Mouse (Mus musculus) midbrain, postnatal 0 days (tissue): ENCODE measurements around the gene Zfand3. TPM values are rescaled to one million over a fixed set of nuclear protein-coding genes. Genes with fewer than 3 reads are reported as not detected.

Experiments
- ATAC-seq: fragments of 200-750 bp; cut with Nextera tagmentation; 2 replicates; pipeline ENCODE4 v1.8.0; 2017; ENCODE audit warnings: moderate number of reproducible peaks, mild to moderate bottlenecking, moderate TSS enrichment, moderate library complexity; ENCODE audit not compliant: low FRiP score
- DNase-seq: peaks from one replicate; pipeline ENCODE4 v3.0.0-alpha.2; 2015; ENCODE audit warnings: low spot score
- H3K27ac ChIP-seq: fragments of 300-500 bp; sonication (generic); 2 replicates; pipeline ENCODE4 v1.5.1; 2014; ENCODE audit warnings: low read depth, mild to moderate bottlenecking, low read length, mixed read lengths
- H3K27me3 ChIP-seq: fragments of 300-500 bp; sonication (generic); 2 replicates; pipeline ENCODE4 v1.6.1; 2014; ENCODE audit warnings: low read length, control low read depth, mixed read lengths; ENCODE audit not compliant: insufficient read depth
- H3K36me3 ChIP-seq: fragments of 300-500 bp; sonication (generic); 2 replicates; pipeline ENCODE4 v1.6.1; 2014; ENCODE audit warnings: low read length, control low read depth, mixed read lengths; ENCODE audit not compliant: insufficient read depth
- H3K4me1 ChIP-seq: fragments of 300-500 bp; sonication (generic); 2 replicates; pipeline ENCODE4 v1.6.1; 2014; ENCODE audit warnings: mild to moderate bottlenecking, control low read depth, antibody characterized with exemption, low read length, mixed read lengths; ENCODE audit not compliant: insufficient read depth
- H3K4me2 ChIP-seq: fragments of 300-500 bp; sonication (generic); 2 replicates; pipeline ENCODE4 v1.6.1; 2014; ENCODE audit warnings: low read depth, mild to moderate bottlenecking, low read length, mixed read lengths; ENCODE audit not compliant: poor library complexity, severe bottlenecking
- H3K4me3 ChIP-seq: fragments of 300-500 bp; sonication (generic); 2 replicates; pipeline ENCODE4 v1.5.1; 2014; ENCODE audit warnings: low read depth, mild to moderate bottlenecking, low read length, moderate library complexity
- H3K9ac ChIP-seq: fragments of 300-500 bp; sonication (generic); replicated peaks from 2 replicates; pipeline ENCODE4 v1.6.1; 2014; ENCODE audit warnings: mild to moderate bottlenecking, low read length, moderate library complexity, mixed read lengths; ENCODE audit not compliant: poor library complexity, severe bottlenecking
- H3K9me3 ChIP-seq: fragments of 300-500 bp; sonication (generic); 2 replicates; pipeline ENCODE4 v1.6.1; 2016; ENCODE audit warnings: low read length, control low read depth
- CTCF ChIP-seq: IDR thresholded peaks from 2 replicates; pipeline ENCODE4 v1.5.1; 2016; ENCODE audit warnings: antibody characterized with exemption, mild to moderate bottlenecking
- WGBS: fragments of 180-500 bp; shearing (Covaris S2); extraction: QIAGEN DNeasy Blood & Tissue Kit; methylation state at CpG from one replicate; pipeline ENCODE4 v1.1.7; 2014; 5-methylcytosine and 5-hydroxymethylcytosine counted together
- polyA plus RNA-seq: library from polyadenylated mRNA; unstranded; fragments of >200 nt; fragmentation: Nextera tagmentation; extraction: Ambion mirVana; gene quantifications from 2 replicates; pipeline ENCODE4 v1.2.1, GENCODE M21; 2015
- total RNA-seq: library from RNA; depleted of rRNA; stranded (reverse); fragments of >200 nt; gene quantifications from 2 replicates; pipeline ENCODE4 v1.2.3, GENCODE M21; 2014

Zfand3 gene
- total and polyA plus RNA-seq, 2 experiments from 2014 or later: 41.3 to 72.2 TPM

DNA sequence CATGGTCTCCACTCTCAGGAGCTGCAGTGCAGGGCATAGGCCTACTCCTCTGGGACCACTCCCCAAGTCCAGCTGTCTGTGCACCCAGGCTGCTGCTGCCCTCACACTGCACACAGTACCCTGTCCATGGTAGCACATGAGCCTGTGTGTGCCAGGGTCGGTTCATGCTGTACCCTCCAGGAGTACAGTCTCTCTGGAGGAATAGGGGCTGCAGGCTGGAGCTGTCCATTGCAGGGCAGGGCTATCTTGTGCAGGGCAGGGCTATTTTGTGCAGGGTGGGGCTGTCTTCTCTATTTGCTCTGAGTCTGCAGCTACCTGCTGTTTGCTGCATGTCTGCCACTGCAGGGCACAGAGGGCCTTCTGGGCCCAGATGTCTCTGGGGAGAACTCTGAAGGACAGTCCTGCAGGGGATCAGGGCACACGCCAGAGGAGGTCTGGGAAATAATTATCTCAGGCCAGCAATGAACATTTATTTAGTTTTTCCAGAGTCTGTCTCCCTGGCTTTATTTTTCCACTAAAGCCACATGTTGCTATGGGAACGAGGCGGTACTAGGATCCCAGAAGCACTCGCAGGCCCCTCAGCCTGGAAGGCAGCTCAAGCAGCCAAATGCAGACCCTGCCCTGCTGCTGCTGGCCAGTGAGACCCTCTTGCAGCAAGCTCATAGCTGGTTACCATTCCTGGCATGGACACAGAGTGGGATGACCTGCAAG, 220.7 kb downstream of the Zfand3 start:
- H3K9me3 ChIP-seq: no peaks in the 10 kb centered on the region
- H3K9ac ChIP-seq: no peak overlapping the region
- ATAC-seq: 0 out of 2 replicates have a peak, but pooled peaks have one; percentile 31
- H3K27me3 ChIP-seq: no peaks in the 10 kb centered on the region
- H3K36me3 ChIP-seq: no peaks in the 10 kb centered on the region
- peak; percentile 55 for DNase-seq
- H3K4me2 ChIP-seq: no peak overlapping the region
- H3K4me3 ChIP-seq: no peak overlapping the region
- 28% methylated on average over 5 of the region's 5 CpGs for WGBS
- peaks cover 17% of the 10 kb centered on the region for H3K4me1 ChIP-seq
- no peak for TF ChIP-seq CTCF
- no peak overlapping the region for H3K27ac ChIP-seq

DNA sequence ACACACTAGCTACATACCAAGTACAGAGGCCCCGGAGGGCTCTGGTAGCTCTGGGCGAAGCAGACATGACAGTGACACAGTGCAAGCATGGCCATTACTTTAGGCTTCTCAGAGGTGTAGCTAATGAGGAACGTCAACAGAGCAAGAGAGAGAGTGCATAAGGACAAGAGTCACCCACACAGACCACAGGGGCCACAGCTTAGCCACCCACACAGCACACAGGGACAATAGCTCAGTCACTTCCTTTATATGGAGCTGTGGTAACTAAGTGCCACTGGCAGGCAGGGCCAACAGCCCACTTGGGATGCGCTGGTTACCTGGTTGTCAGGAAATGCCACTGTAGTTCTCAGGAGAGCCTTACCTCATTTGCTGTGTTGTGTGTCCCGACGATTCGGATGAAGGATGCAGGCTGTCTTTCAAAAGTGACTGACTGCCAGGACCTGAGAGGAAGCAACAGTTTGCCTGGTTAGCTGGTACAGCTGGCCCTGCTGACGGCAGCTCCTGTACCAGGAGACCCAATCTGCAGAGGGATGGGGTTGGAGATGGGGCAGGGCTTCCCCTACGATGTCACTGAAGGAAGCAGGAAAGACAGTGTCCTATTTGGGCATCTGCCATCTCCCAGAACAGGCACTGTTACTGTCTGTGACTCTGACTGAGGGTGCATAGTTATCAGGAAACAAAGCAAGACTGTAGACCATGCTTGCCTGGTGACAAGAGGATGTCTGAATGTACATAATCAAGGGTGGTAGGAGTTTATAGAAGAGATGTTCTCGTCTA, 224.1 kb downstream of the Zfand3 start:
- WGBS: 89% methylated on average over 10 of the region's 10 CpGs
- Histone ChIP-seq H3K9me3 (no peaks in the 10 kb centered on the region), H3K4me3 (no peak overlapping the region), H3K9ac (no peak overlapping the region), H3K36me3 (no peaks in the 10 kb centered on the region), H3K4me1 (peaks cover 12% of the 10 kb centered on the region; the same call in 1 of the 2 replicates), H3K4me2 (no peak overlapping the region), H3K27me3 (no peaks in the 10 kb centered on the region), H3K27ac (no peak overlapping the region)
- DNase-seq (no peak), ATAC-seq (no peak)
- TF ChIP-seq CTCF: no peak

DNA sequence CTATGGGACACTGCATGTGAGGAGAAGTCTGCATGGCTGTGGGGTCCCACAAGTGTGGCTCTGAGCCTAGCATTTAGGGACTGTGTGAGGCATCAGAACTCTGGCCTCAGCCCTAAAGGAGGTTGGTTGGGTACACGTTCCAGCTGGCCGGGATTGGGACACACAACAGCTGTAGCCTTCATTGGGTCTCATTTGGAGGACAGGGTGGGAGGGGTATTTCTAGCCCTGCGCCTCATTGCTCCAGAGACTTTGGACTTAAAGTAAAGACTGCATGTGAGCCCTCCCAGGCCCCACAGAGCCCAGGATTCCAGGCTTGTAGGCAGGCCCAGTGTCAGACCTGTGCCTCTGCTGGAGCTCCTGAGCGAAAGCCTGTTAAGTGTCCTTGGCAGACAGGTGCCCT, 225.9 kb downstream of the Zfand3 start:
- no peaks in the 10 kb centered on the region for H3K9me3 ChIP-seq
- no peak overlapping the region for H3K9ac ChIP-seq

GRCm38 (mm10) chr17:30231483-30231882, 226.9 kb downstream of the Zfand3 start:
- WGBS: 97% methylated on average over 1 of the region's 1 CpGs

More for the DNA sequence above, 225.9 kb downstream of the Zfand3 start:
- peaks cover 4% of the 10 kb centered on the region; the same call in 1 of the 2 replicates for H3K4me1 ChIP-seq
- no peak overlapping the region for H3K27ac ChIP-seq
- no peak overlapping the region for H3K4me2 ChIP-seq
- no peak for TF ChIP-seq CTCF
- 90% methylated on average over 4 of the region's 4 CpGs for WGBS
- H3K27me3 ChIP-seq: no peaks in the 10 kb centered on the region
- no peak for ATAC-seq
- H3K4me3 ChIP-seq: no peak overlapping the region
- no peak for DNase-seq
- no peaks in the 10 kb centered on the region for H3K36me3 ChIP-seq

DNA sequence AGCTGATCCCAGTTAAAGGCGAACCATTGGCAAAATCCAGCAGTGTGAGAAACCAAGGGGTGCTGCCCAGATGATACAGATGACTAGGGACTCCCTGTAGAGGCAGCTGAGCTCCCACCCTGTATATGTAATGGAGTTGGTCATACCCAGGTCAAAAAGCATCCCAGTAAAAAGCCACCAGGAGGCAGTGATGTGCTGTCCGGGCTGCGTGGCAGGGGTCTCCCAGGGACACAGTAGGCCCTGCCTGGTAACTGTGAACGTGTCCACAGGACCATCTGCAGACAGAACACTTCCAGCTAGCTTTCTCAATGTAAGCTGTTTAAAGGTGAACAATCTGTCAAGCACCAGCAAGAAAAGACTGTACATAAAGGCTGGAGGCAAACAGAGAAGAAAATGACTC, 228.2 kb downstream of the Zfand3 start:
- no peak overlapping the region for H3K27ac ChIP-seq
- no peak overlapping the region for H3K4me2 ChIP-seq
- no peaks in the 10 kb centered on the region; the same call in 1 of the 2 replicates for H3K4me1 ChIP-seq
- ATAC-seq (no peak), DNase-seq (peak; percentile 49)
- H3K36me3 ChIP-seq: no peaks in the 10 kb centered on the region
- no peak overlapping the region for H3K9ac ChIP-seq
- no peaks in the 10 kb centered on the region for H3K9me3 ChIP-seq
- 40% methylated on average over 4 of the region's 4 CpGs for WGBS
- H3K27me3 ChIP-seq: no peaks in the 10 kb centered on the region
- TF ChIP-seq CTCF: peak; percentile 67
- no peak overlapping the region for H3K4me3 ChIP-seq

More at GRCm38 (mm10) chr17:30231483-30231882, 226.9 kb downstream of the Zfand3 start:
- DNase-seq (no peak), ATAC-seq (no peak)
- H3K4me2 ChIP-seq: no peak overlapping the region
- H3K4me3 ChIP-seq: no peak overlapping the region
- no peak overlapping the region for H3K27ac ChIP-seq
- no peaks in the 10 kb centered on the region for H3K27me3 ChIP-seq
- H3K36me3 ChIP-seq: no peaks in the 10 kb centered on the region
- H3K9ac ChIP-seq: no peak overlapping the region
- no peaks in the 10 kb centered on the region; the same call in 1 of the 2 replicates for H3K4me1 ChIP-seq
- no peak for TF ChIP-seq CTCF
- no peaks in the 10 kb centered on the region for H3K9me3 ChIP-seq

DNA sequence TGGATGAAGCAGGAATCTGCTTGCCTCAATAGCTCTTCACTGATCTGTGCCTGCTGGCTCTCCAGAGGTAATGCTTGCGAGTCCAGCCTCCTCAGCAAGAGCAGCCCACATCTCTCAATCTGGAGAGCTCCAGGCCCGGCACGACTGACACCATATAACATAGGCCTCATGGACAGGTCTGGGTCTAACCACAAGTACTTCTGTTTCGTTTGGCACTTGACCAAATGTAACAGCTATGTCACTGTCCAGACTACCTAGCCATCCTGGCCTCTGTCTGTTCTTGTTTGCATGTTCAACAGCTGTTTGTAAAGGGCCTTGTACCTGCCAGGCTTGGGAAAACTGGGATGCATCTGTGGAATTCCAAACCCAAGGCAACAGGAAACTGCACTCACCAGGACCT, 230.8 kb downstream of the Zfand3 start:
- no peak for ATAC-seq
- DNase-seq: no peak
- WGBS: 86% methylated on average over 4 of the region's 4 CpGs
- Histone ChIP-seq H3K27ac (no peak overlapping the region), H3K36me3 (no peaks in the 10 kb centered on the region), H3K4me2 (no peak overlapping the region), H3K4me3 (no peak overlapping the region), H3K9me3 (no peaks in the 10 kb centered on the region), H3K9ac (no peak overlapping the region), H3K4me1 (0 out of 2 replicates have a peak, but pooled peaks cover 3% of the 10 kb centered on the region), H3K27me3 (no peaks in the 10 kb centered on the region)
- TF ChIP-seq CTCF: no peak
